Mouse (Mus musculus) kidney, adult 2 months (tissue): ENCODE data around the gene Chrna1. TPM values are rescaled to one million over a fixed set of nuclear protein-coding genes. Genes with fewer than 3 reads are reported as not detected.
A peak's percentile ranks its signal among the peaks of the same experiment; 100 is the strongest.

Experiments used
- DNase-seq: peaks from one replicate; pipeline ENCODE4 v3.0.0; 2021
- H3K27ac ChIP-seq: fragments of 200-500 bp; 2 replicates; pipeline ENCODE4 v1.5.1; 2012; ENCODE audit warnings: low read depth, low read length, control low read depth, inconsistent platforms; ENCODE audit not compliant: insufficient read depth
- H3K27me3 ChIP-seq: fragments of 200-500 bp; replicated peaks from 2 replicates; pipeline ENCODE4 v1.6.1; 2012; ENCODE audit warnings: mild to moderate bottlenecking, moderate library complexity, low read length, inconsistent platforms; ENCODE audit not compliant: control insufficient read depth, insufficient read depth
- H3K36me3 ChIP-seq: fragments of 200-500 bp; 2 replicates; pipeline ENCODE4 v1.6.1; 2012; ENCODE audit warnings: mild to moderate bottlenecking, moderate library complexity, low read length, inconsistent platforms; ENCODE audit not compliant: control insufficient read depth, insufficient read depth
- H3K4me1 ChIP-seq: fragments of 200-500 bp; 2 replicates; pipeline ENCODE4 v1.6.1; 2011; ENCODE audit warnings: low read length; ENCODE audit not compliant: control insufficient read depth, insufficient read depth
- H3K4me3 ChIP-seq: fragments of 200-500 bp; 2 replicates; pipeline ENCODE4 v1.5.1; 2011; ENCODE audit warnings: mild to moderate bottlenecking, low read depth, low read length, control low read depth; ENCODE audit not compliant: insufficient read depth
- CTCF ChIP-seq: fragments of 200-500 bp; conservative IDR thresholded peaks from 2 replicates; pipeline ENCODE4 v1.5.1; 2011; ENCODE audit warnings: low read depth, mild to moderate bottlenecking, control low read depth, low read length, moderate library complexity, mixed read lengths; ENCODE audit not compliant: insufficient read depth, insufficient read length
- POLR2A ChIP-seq: fragments of 200-500 bp; IDR thresholded peaks from one replicate; pipeline ENCODE4 v1.6.1; 2011; ENCODE audit warnings: low read depth, low read length, control low read depth
- WGBS: fragments of 180-500 bp; shearing (Covaris S2); methylation state at CpG from one replicate; pipeline ENCODE4 v1.1.7; 2018; 5-methylcytosine and 5-hydroxymethylcytosine counted together
- polyA plus RNA-seq: library from polyadenylated mRNA; depleted of rRNA; stranded (reverse); fragments of >200 nt; gene quantifications from 2 replicates; pipeline ENCODE4 v1.2.3, GENCODE M21; 2012

Gene Chrna1
- polyA plus RNA-seq, 1 experiment, result not detected

DNA sequence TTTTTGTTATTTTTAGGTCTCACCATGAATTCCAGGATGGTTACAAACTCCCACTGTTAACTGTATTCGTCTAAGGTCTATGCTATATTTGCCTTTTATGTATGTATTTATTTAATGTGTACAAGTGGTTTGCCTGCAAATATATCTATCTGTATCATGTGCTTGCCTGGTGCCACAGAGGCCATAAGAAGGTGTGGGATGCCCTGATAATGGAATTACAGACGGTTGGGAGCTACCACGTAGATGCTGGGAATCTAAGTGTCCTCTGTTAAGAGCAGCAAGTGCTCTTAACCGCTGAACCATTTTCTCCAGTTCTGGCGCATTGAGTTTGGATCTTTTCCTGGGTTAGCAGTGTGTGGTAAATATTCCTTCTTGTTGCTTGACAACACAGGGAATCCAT, 49.7 kb downstream of the Chrna1 start:
- Histone ChIP-seq H3K4me3 (no peak overlapping the region), H3K4me1 (peaks cover 3% of the 10 kb centered on the region; the same call in 1 of the 2 replicates), H3K27me3 (no peaks in the 10 kb centered on the region), H3K36me3 (no peaks in the 10 kb centered on the region), H3K27ac (no peak overlapping the region)
- DNase-seq, result no peak
- 86% methylated on average over 5 of the region's 5 CpGs for WGBS
- TF ChIP-seq CTCF, result no peak
- TF ChIP-seq POLR2A, result no peak

GRCm38 (mm10) chr2:73529356-73530330, 50.5 kb downstream of the Chrna1 start, which contains the start of gene Wipf1:
Wipf1 (minus strand) TSS chr2:73529734.
- H3K4me1 ChIP-seq, result peaks cover 3% of the 10 kb centered on the region; the same call in 1 of the 2 replicates
- H3K27ac ChIP-seq, result peak within 1 kb of the TSS; percentile 85
- H3K27me3 ChIP-seq, result no peaks in the 10 kb centered on the region
- 4% methylated on average over 66 of the region's 66 CpGs for WGBS
- TF ChIP-seq CTCF, result no peak
- no peak for TF ChIP-seq POLR2A
- DNase-seq, result peak; percentile 88
- H3K36me3 ChIP-seq, result no peaks in the 10 kb centered on the region
- H3K4me3 ChIP-seq, result peak within 1 kb of the TSS; percentile 73

- H3K27me3 ChIP-seq, result no peaks in the 10 kb centered on the region
- no peaks in the 10 kb centered on the region for H3K36me3 ChIP-seq
- DNase-seq, result no peak
- TF ChIP-seq POLR2A, result no peak
- no peak for TF ChIP-seq CTCF
- peaks cover 7% of the 10 kb centered on the region for H3K4me1 ChIP-seq
- 4% methylated on average over 59 of the region's 59 CpGs for WGBS
- H3K27ac ChIP-seq, result peak overlapping the region; percentile 39
- peak overlapping the region; percentile 73 for H3K4me3 ChIP-seq
These were observed 51.4 kb downstream of the Chrna1 start for GRCm38 (mm10) chr2:73528516-73529355.

DNA sequence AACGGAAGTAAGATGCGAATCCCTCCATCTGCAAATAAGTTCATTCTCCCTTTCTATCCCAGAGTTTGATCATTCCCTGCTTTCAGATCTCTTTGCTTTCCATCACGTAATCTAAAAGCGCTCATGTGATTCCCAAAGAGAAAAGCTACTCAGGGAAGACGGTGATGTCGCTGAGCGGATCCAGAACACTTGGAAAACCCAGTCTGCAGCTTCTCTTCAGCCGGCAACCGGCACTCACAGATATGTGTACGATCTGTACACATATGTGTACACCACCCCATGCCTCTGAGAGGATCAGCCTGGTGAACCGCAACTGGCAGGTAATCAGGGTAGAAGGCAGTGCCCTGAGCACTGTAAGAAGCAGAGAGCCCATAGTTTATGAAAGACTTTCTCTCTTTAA, 52.2 kb downstream of the Chrna1 start:
- Histone ChIP-seq H3K27me3 (no peaks in the 10 kb centered on the region), H3K4me3 (no peak overlapping the region), H3K4me1 (peaks cover 9% of the 10 kb centered on the region), H3K36me3 (no peaks in the 10 kb centered on the region), H3K27ac (no peak overlapping the region)
- no peak for DNase-seq
- WGBS, result 82% methylated on average over 11 of the region's 11 CpGs
- no peak for TF ChIP-seq POLR2A
- TF ChIP-seq CTCF, result no peak

- H3K27ac ChIP-seq, result no peak overlapping the region
- DNase-seq, result no peak
These were observed 53.4 kb downstream of the Chrna1 start for GRCm38 (mm10) chr2:73526691-73527090.

DNA sequence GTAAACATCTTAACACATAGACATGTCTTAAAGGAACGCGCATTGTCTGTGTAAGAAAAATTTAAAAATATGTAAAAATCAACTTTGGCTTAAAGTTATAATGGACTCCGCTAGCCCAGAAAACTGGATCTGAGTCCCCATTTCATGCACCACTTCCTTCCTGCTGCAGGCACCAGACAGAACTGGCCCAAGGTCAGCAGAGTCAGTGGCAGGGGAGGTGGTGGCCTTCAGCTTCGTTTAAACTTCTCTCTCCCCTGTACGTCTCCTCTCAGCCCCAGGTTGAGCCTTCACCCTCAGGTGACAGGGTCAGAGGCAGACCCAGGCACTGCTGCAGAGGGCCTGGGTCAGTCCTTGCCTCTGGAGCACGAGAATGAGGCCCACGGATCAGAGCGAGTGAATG, 57.2 kb downstream of the Chrna1 start:
- peak overlapping the region; percentile 93 for H3K27ac ChIP-seq
- WGBS, result 41% methylated on average over 8 of the region's 8 CpGs
- H3K27me3 ChIP-seq, result no peaks in the 10 kb centered on the region
- H3K36me3 ChIP-seq, result no peaks in the 10 kb centered on the region
- H3K4me1 ChIP-seq, result peaks cover 16% of the 10 kb centered on the region
- TF ChIP-seq CTCF (no peak), POLR2A (no peak)
- peak; percentile 59 for DNase-seq
- no peak overlapping the region for H3K4me3 ChIP-seq

More at GRCm38 (mm10) chr2:73526691-73527090, 53.4 kb downstream of the Chrna1 start:
- H3K4me1 ChIP-seq, result peaks cover 19% of the 10 kb centered on the region
- TF ChIP-seq CTCF (no peak), POLR2A (no peak)
- no peaks in the 10 kb centered on the region for H3K27me3 ChIP-seq
- 62% methylated on average over 9 of the region's 9 CpGs for WGBS
- no peaks in the 10 kb centered on the region for H3K36me3 ChIP-seq
- H3K4me3 ChIP-seq, result no peak overlapping the region

GRCm38 (mm10) chr2:73522336-73522735, 57.8 kb downstream of the Chrna1 start:
- no peak for DNase-seq
- no peaks in the 10 kb centered on the region for H3K36me3 ChIP-seq
- peaks cover 16% of the 10 kb centered on the region for H3K4me1 ChIP-seq
- TF ChIP-seq POLR2A (no peak), CTCF (no peak)
- H3K27ac ChIP-seq, result 0 out of 2 replicates have a peak overlapping the region, but pooled peaks have one; percentile 21
- no peaks in the 10 kb centered on the region for H3K27me3 ChIP-seq
- no peak overlapping the region for H3K4me3 ChIP-seq
- WGBS, result 63% methylated on average over 6 of the region's 6 CpGs
